Mouse (Mus musculus) mouse trophoblast stem cell (cell line): ENCODE measurements at regions not wholly inside any gene's neighbourhood (a gene's known extent, or its start where the extent isn't known, plus 50 kb on each side); places are given as distances from the start of the nearest gene placed in this dataset.

Experiments used
- in situ Hi-C, 2 experiments: fragments of 300-500 bp; cut with MseI, MboI; formaldehyde crosslinking; loops; 2 replicates in 1 of 2; 3 replicates in 1 of 2; pipeline ENCODE4 v1.15.1; 2025

DNA sequence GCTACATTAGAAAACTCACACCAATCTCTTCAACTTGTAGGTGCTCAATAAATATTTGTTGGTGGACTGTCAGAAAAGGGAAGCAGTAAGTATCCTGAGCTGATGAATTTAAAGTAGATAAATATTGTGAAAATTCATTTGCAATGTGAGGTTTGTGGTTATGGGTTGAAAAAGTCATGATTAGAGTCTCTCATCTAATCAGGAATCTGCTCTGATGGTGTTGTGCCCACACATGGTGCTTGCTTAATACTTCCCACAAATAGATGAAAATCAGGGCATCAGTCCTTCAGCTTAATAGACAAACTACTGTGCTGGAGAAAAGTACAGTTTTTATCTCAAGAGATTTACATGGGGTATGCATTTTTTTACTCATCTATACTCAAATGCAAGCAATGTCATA, 59.9 kb downstream of the S1pr1 start:
- in situ Hi-C loops, result no loop called here

DNA sequence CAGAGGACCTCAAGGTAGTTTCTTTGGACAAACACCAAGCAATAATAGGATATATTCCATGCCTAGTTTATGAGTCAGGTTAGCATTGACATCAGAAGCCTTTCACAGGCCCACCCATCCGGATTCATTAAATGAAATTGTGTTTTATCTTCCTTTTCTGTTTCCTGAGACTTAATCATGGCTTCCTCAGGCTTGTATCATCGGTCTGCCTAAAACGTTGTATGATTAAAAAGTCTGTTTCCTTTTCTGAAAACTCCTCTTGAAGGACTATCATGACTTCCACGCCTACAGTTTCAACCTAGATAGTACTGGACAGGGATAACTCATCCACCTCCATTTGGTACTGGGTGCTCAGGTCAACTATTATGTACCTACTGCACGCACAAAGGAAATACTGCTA, 62.6 kb downstream of the S1pr1 start:
- in situ Hi-C loops, result no loop called here

DNA sequence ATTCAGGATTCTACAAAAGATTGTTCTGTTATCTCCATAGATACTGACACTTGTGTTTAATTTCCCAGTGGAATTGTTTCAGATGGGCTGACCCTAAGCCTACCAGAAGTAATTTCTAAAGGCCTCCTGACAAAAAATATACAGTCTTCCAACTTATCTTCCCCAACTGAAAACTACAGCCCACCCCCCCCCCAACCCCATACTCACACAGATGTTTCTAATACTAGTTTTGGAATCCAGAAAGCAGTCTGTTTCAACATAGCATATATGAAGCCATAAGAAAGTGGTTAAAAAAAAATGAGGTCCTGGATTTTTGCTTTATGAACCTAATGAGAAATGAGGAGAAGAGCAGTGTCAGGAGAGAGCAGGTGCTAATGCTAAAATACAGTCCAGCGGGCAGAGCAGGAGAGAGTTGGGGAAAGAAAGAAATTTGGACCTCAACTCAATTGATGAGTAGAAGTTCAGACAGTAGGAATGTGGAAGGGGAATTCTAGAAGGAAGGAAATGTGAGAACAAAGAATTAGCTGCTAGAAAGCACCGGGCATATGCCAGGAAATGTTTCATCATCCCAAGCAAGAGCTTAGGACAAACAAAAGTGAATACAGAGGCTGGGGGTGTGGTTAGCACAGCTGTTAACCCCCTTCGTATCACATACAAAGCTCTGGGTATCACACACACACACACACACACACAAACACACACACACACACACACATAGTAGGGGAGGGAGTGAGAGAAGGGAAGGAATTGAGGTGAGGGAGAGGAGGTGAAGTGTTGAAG, 65.3 kb downstream of the S1pr1 start:
- in situ Hi-C loops, result no loop called here

DNA sequence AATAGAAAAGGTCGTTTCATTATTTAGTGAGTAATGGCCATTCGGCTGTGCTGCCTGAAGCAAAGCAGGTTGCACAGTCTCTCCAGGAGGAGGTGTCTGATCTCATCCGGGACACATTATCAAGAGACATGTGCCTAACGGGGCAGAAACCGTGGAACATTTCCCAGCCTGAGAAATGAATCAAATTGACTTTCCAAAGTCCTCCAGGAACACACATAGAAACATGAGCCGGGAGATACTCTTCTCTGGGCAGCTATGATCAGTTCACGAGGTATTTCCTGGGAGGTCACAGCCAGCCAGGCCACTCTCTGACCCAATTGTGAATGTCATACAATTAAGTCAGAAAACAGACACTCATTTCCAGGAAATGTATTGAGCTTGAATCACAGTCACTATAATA, 67.9 kb downstream of the S1pr1 start:
- in situ Hi-C loops, result no loop called here

DNA sequence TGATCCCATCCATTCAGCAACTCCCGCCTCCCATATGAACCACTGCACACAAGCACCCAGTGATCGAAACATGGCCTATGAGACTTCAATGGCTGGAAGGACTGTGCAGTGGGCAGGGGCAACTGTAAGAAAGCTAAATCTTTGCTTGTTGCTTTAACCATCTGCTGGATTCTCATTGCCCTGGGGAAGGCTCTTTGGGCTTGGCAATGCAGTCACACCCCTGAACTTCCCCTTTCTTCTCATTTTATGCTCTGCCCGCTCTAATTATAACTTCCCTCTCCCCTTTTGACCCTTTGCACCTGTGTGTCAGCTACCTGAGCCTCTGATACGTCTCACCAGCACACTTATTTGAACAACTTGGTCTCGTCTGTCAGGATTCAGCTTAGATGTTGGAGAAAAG, 70.6 kb downstream of the S1pr1 start:
- in situ Hi-C loops, result loop anchor here in 1 of 2 experiments (5.0 kb wide), 1 partner anchor 47 kb away; no protein-coding TSS in a partner anchor

DNA sequence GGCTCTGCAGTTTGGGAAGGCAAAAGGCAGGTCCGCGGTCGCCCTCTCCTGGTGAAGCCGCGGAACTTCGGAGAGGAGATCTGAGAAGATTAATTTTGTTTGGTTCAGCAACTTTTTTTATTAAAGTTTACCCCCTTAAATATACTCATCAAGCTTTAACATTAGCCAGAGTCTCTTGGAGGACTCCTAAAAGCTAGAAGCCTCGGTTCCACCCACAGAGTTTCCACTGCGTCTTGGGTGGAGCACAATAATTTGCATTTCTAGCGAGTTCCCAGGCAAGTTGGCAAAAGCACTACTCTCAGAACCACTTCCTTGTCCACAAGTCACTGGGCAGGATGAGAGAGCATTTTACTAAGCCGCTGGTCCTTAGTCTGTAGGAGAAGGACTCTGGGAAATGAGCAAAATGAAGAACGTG, 72.0 kb downstream of the S1pr1 start:
- in situ Hi-C loops, result loop anchor here in 1 of 2 experiments (5.0 kb wide), 1 partner anchor 46 kb away; no protein-coding TSS in a partner anchor

DNA sequence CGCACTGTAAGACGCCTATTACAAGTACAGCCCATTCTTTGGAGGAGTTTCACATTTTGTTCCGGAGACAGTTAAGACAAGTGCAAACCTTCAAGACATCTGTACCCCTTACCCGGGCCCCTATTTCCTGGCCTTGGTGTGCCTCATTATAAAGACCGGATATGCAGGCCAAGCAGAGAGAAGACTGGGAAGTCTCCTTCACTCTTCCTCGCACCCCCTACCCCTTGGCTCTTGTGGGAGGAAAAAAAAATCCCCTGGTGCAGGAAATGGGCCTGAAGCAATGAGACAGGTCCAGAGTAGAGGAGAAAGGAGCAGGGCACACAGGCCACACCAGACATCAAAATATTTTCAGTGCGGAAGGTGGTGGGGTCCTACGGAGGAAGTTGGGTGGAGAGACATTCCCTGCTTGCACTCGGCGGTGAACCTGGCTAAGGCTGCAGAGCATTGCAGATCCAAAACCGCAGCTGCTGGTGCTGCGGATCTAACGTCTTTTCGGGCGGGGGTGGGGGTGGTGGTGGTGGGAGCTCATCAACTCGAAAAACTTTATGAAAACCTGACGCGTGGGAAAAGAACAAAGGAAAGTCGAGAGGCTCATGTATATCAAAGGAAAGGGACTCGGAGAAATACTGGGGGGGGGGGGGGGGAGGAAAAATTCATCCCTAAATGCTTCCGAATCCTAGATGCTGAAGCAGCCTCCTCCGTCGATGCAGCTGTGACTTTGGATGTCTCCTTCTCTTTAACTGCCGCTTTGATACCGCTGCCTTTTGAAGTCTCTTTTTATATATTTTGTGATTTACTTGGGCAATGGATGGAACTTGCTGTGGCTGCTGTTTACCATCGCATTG, 72.6 kb downstream of the S1pr1 start:
- in situ Hi-C loops, result loop anchor here in 1 of 2 experiments (5.0 kb wide), 1 partner anchor 45 kb away; no protein-coding TSS in a partner anchor

DNA sequence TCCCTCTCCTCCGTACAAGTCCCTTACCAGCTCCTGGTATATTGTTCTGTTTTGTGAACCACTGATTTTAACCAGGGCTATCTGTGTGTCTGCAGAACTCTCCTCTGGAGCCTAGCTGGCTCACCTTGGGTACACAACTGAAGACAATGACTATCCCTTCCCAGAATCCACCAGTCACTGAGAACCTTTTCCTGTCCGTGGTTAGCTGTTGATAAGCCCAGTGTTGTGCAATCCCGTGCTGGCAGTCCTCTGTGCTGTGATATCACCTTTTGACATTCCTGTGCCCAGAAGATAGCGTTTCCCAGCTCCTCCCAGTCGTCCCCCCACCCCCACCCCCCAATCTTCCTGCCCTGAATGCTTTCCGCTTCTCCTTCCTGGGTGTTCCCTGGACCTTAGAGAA, 73.5 kb downstream of the S1pr1 start:
- in situ Hi-C loops, result loop anchor here in 1 of 2 experiments (5.0 kb wide), 1 partner anchor 44 kb away; no protein-coding TSS in a partner anchor

DNA sequence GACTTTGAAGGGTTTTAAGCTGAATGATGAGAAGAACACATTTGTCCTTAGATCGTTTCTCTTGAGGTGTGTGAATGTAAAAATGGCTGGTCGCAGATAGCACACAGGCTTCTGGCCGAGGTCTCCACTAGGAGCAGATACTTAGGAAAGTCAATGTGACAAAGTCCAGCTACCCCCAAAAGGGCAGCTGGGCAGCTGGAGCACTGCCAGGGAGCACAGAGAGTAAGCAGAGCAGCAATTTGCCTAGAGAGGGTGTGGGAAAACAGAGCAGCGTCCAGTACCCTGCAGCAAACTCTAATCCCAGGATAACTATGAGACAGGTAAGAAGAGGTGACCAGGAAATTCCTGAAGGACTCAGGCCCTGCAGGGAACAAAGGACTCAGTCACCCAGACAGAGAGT, 79.4 kb downstream of the S1pr1 start:
- in situ Hi-C loops, result no loop called here

DNA sequence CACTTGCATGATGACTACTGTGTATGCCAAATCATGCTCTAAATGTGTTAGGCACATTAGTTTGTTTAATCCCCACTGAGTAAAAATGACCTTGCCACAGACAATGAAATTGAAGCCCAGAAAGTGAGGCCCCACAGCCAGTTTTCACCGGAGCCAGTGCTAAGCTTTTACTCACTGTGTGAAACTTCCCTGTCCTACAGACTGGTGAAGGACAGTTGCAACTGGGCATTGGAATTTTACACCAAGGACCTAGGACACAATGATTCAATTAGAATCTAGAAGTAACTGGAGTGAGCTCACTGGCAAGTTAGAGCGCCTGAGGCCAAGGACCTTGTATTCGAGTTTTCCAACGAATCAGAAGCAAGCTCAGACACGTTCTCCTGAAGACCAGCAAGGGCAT, 79.8 kb downstream of the S1pr1 start:
- in situ Hi-C loops, result no loop called here

DNA sequence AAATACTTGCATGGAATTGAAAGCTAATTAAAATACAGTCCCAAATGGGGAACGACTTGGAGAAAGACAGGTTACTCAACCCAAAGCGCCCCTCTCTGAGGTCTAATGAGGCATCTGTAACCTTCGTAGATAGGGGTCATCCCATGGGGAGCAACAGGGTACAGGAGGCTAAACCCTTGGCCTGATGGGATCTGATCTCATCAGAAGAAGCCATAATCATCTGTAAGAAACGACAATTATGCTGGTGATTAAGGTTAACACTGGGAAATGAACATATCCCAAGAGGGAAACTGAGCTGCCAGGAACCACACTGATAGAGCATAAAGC, 82.5 kb downstream of the S1pr1 start:
- in situ Hi-C loops, result no loop called here

DNA sequence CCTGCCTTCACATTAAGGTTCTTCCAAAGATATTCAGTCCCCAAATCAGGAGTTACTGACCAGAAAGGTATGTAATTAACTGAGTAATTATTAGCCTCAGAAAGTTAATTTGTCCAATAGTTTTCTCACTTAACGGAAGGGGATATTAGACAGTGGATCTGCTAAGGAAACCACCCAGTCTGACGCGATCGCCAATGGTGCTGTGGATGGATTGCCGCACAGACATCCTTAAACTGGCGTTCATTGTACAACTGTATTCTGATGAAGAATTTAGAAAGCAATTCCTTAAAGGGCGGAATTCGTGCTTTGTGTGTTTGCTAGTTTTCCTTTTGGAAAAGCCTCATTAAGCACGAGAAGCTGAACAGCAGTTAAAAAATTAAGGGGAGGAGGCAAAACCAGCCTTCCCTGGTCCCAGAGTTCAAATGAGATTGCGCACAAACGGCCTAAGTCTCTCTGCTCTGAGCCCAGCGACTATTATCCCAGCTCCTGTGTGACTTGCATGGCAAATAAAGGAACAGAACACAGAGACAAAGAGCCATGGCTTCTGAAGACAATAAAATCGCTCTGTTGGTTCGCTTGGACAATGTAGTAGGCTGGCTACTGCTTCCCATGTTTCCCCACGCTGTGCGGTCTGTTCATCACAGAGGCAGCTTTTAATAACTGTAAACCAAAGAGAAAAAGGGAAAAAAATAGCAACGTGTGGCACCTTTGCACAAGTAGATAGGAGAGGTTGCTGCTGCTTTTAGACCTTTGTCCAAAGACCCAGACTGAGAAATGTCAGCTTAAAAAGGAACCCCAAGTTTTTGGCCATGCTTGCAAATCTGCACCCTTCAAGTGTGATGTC, 83.1 kb downstream of the S1pr1 start:
- in situ Hi-C loops, result no loop called here

DNA sequence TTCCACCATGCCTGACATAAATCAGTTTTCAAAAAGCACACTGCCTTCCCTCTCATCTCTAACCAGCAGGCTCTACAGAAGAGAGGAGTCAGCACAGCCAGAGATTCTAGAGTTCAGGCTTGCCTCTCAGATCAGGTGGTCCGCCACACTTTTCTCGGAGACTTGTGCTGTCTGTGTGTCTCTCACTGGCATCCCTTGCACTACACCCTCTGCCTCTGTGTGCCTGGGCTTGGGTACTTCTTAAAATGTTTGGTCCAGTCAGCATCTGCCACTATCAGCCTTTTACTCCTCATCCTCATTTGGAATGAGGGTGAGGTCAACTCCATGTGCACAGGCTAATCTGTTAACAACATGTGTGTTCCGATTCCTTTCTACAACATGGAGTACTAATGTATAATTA, 92.0 kb downstream of the S1pr1 start:
- in situ Hi-C loops, result no loop called here

DNA sequence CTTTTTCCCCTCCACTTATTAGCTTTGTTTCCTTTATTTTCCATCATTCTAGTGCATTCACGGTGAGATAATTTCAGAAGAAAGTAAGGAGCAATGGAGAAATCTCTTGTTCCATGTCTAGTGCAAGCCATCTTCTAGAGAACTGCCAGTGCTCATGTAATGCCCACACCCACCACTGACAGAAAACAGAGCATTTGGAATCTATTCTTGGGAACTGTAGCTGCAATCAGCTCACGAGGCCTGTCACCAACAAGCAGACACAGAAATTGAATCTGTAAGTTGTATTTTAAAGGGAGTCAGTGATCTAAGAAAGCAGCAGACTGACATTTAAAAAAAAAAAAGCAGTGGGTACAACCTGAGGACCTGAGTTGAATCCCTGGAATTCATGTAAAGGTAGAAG, 92.6 kb downstream of the S1pr1 start:
- in situ Hi-C loops, result no loop called here

DNA sequence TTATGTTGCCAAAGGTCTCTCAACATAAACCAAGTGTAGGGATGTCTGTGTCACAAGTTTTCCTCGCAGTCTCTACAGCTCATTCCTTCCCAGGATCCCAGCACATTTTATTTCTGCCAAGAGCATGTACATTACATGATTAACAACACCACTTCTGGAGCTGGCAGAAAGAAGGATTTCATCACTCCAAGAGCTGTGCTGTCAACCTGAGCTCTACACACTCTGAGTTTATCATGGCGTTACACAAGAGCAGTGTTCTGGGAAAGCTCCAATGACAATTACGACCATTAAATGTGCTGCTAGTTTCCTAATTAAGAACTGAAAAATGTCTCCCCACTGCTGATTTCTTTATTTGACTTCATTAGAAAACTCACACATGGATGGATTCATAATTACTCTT, 94.9 kb downstream of the S1pr1 start:
- in situ Hi-C loops, result no loop called here

DNA sequence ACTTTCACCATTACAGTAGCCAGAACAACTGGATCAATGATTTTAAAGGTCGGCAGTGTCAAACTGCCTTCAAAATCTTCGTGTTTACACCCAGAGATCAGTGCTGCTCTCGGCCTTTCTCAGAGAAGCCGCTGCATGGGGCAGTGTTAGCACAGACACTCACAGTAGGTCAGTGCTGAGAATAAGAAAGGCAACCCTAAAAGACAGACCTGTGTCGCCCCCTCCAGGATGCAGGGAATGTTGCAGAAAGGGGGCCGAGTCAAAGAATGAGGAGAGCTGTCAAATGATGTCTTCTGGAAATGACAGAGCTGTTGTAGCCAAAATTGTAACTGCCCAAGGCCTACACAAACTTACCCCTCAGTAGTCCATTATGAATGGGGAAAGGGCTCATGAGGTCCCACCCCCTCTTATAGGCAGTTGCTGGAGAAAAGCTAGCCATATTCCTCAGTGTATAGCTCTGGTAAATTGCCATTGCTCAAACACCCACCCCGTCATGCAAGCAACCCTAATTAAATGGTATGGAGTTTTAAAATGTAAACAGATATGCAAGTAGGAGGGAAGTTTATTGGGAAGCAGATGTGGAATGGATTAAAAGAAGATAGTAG, 98.8 kb downstream of the S1pr1 start:
- in situ Hi-C loops, result no loop called here

DNA sequence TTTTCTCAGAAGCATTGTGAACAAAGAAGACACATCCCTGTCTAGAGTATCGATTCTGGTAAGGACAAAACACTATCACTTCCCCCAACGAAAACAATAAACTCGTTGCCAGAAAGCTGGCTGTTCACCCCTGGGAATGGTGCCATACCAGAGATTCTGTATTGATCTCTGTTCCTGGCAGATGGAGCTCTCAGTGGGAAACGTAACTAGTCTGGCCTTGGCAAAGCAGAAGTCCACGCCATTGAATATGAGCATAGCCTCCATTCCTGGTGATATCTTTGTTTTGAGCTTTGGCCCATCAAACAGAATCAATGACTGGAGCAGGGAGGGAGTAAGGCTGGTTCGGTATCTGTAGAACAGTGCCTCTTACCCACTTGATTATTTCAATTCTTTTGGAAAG, 102.0 kb downstream of the S1pr1 start:
- in situ Hi-C loops, result no loop called here

DNA sequence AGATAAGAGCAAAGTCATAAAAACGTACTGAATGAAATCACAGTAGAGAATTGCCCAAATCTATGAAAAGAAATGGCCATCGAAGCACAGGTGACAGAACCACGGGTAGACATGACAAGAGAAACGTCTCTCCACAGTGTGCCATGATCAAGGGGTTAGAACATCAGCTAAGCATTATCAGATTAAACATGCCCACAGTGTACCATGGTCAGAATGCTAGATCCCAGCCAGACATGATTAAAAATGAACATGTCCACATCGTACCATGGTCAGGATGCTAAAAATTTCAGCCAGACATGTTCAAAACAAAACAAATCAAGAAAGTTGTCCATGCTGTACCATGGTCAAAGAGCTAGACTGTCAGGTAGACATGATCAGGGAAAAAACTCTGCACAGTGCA, 106.8 kb downstream of the S1pr1 start:
- in situ Hi-C loops, result no loop called here

DNA sequence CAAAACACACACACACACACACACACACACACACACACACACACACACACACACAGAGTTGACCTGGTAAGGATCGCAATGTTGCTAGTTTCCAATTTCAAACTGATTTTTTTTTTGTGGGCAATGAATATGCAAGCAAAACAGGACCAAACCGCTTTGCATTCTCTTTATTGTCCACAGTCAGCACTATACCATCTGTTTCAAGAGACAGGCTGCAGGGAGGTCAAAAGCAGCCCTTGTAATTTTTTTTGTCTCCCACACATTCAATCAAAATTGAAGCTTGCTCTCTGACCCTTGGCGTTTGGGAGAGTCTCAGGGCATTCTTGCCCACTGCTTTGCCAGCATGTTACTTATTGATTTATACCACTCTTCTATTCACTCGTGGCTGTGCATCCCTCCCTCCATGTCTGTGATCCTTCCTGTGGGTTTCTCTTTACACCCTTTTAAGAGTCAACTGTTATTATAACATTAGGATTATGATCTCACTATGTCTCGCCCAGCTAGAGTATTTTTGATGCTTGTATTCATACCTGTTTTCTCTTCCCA, 110.1 kb downstream of the S1pr1 start:
- in situ Hi-C loops, result no loop called here

DNA sequence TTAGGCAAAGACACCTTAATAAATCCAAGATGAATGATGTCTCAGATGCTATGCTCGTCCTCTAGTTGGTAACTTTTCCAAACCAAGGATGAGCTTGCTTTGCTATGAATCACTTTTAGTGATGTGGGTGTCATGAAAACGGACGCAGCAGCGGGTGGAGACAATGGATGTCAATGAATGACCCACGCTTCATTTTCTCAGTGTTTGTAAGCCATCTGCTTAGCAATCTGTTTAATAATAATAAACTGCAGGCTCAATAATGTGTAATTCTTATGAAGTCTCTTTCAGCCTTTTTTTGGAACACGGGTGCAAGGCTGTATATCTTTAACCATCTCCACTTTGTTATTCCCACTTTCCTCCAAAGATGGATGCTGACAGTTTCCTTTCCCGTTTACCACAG, 110.6 kb downstream of the S1pr1 start:
- in situ Hi-C loops, result no loop called here

DNA sequence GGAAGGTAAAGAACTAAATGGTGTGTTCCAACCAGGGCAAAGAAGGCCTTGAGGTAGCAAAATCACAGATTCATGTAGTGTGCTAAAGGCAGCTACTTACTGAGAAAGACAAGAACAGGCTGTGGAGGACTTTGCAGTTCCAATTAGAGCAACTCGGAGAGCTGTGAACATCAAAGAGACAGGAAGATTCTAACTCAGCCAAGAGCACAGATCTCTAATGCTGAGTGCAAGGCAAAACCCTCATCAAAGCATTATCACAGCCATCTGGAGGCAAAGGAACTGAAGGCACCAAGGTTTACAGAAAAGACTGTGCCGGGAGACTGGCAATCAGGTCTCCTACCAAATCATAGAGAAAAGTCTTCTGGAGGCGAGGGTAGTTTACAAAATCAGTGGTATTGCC, 111.1 kb downstream of the S1pr1 start:
- in situ Hi-C loops, result no loop called here
